Mouse (Mus musculus) C2C12 (cell line): Measurements from ENCODE around the gene Ing1. TPM values are rescaled to one million over a fixed set of nuclear protein-coding genes. Genes with fewer than 3 reads are reported as not detected.

Experiments used
- H3K27me3 ChIP-seq: one replicate; pipeline ENCODE4 v1.6.1; 2011; ENCODE audit not compliant: control insufficient read depth, insufficient read depth, insufficient read length
- H3K36me3 ChIP-seq: one replicate; pipeline ENCODE4 v1.6.1; 2011; ENCODE audit not compliant: control insufficient read depth, insufficient read depth
- H3K4me3 ChIP-seq: one replicate; pipeline ENCODE4 v1.5.1; 2011; ENCODE audit warnings: mild to moderate bottlenecking, control low read depth; ENCODE audit not compliant: poor library complexity, insufficient read depth, severe bottlenecking
- H3K79me2 ChIP-seq: one replicate; pipeline ENCODE4 v1.6.1; 2011; ENCODE audit not compliant: control insufficient read depth, insufficient read depth
- H3K79me3 ChIP-seq: one replicate; pipeline ENCODE4 v1.6.1; 2011; ENCODE audit warnings: low read depth, control low read depth
- H3ac ChIP-seq: one replicate; pipeline ENCODE3; 2011; ENCODE audit warnings: low read depth; ENCODE audit not compliant: control insufficient read depth, insufficient read length
- CEBPB ChIP-seq: IDR thresholded peaks from one replicate; pipeline ENCODE4 v1.6.1; 2011; ENCODE audit warnings: low read depth, mild to moderate bottlenecking, control low read depth, moderate library complexity
- CTCF ChIP-seq: IDR thresholded peaks from one replicate; pipeline ENCODE4 v1.5.1; 2011; ENCODE audit not compliant: control insufficient read depth, insufficient read depth, insufficient read length
- FOSL1 ChIP-seq: IDR thresholded peaks from one replicate; pipeline ENCODE4 v1.8.0; 2011; ENCODE audit warnings: mild to moderate bottlenecking, low read length; ENCODE audit not compliant: poor library complexity, insufficient read depth, severe bottlenecking
- MAX ChIP-seq: IDR thresholded peaks from one replicate; pipeline ENCODE4 v1.6.1; 2011; ENCODE audit warnings: mild to moderate bottlenecking, control low read depth
- MYOD1 ChIP-seq: IDR thresholded peaks from one replicate; pipeline ENCODE4 v1.6.1; 2011; ENCODE audit warnings: low read depth; ENCODE audit not compliant: control insufficient read depth, insufficient read length
- MYOG ChIP-seq: IDR thresholded peaks from one replicate; pipeline ENCODE4 v1.6.1; 2011; ENCODE audit not compliant: control insufficient read depth, insufficient read length; ENCODE audit errors: extremely low read depth
- USF1 ChIP-seq: IDR thresholded peaks from one replicate; pipeline ENCODE4 v1.6.1; 2011; ENCODE audit warnings: low read depth, mild to moderate bottlenecking, control low read depth, moderate library complexity
- polyA plus RNA-seq: library from polyadenylated mRNA; unstranded; fragments of >200 nt; fragmentation: generic; extraction: Trizol; gene quantifications from one replicate; pipeline ENCODE4 v1.2.1, GENCODE M21; 2012; ENCODE audit warnings: missing spikeins

Gene Ing1
- polyA plus RNA-seq, 1 experiment = 22.3 TPM

DNA sequence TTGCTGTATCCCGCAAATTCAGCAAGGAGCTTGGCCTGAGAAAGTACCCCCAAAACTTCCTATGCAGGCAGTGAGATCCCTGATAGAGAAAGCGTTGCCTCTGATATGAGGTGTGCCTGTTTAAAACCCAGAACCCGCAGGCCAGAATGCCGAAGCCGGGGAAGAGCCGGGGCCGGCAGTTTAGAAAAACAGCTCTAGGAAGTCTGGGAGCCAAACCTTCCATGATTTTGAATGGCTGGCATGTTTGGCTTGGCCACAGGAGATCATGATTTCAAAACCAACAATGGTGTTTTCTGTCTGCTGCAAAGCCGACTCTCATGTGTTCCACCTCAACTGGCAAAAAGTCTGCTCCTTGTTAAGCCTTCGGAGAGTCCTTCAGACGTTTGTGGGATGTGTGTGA lies 3.0 kb upstream of the Ing1 start:
- Histone ChIP-seq H3K79me3 (peaks cover 4% of the 10 kb centered on the region), H3K27me3 (no peaks in the 10 kb centered on the region), H3K79me2 (peaks cover 22% of the 10 kb centered on the region), H3K36me3 (peaks cover 2% of the 10 kb centered on the region), H3K4me3 (no peak overlapping the region), H3ac (no peak overlapping the region)
- TF ChIP-seq MAX (no peak), MYOD1 (no peak), FOSL1 (no peak), USF1 (no peak), CTCF (no peak), CEBPB (no peak), MYOG (no peak)

DNA sequence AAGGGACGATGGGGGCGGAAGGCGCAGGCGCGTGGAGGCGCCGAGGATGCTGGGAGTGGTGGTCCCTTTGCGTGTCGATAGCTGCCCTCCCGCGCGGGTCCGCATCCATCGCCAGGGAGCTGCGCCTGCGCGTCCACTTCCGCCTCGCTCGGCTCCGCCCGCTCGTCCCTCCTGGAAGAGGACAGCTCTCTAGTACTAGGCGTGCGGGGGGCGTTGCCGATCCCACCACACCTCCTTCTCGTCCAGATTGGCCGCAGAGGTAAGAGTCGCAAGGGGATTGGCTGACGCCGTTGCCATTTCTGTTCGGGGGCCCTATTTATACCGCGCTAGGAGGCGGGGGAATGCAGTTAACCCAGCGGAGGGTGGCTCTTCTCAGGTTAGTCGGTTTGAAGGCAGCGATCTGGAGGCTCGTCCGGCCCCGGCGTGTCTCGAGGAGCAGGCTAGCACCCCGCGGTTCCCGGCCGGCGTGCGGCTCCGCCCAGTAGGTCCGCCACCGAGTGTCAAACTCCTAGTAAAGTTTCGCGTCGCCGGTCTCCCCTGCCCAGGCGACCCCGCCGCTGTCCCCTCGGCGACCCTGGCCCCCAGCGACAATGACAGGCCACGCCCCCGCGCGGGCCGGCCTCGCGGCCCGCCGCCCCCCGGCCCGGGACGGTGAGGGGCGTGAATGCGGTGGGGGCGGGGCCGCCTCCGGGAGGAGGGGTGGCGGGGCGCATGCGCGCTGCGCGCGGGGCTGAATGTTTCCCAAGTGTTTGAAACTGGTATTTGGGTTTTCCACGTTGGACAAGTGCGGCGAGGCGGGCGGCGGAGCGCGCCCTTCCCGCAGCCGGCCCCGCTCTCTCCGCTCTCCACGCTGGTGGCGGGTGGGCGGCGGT lies 585 bp downstream of the Ing1 start:
- peaks cover 41% of the 10 kb centered on the region for H3K79me2 ChIP-seq
- TF ChIP-seq MAX (no peak), CTCF (no peak), MYOD1 (no peak), FOSL1 (no peak), CEBPB (no peak), MYOG (no peak), USF1 (no peak)

DNA sequence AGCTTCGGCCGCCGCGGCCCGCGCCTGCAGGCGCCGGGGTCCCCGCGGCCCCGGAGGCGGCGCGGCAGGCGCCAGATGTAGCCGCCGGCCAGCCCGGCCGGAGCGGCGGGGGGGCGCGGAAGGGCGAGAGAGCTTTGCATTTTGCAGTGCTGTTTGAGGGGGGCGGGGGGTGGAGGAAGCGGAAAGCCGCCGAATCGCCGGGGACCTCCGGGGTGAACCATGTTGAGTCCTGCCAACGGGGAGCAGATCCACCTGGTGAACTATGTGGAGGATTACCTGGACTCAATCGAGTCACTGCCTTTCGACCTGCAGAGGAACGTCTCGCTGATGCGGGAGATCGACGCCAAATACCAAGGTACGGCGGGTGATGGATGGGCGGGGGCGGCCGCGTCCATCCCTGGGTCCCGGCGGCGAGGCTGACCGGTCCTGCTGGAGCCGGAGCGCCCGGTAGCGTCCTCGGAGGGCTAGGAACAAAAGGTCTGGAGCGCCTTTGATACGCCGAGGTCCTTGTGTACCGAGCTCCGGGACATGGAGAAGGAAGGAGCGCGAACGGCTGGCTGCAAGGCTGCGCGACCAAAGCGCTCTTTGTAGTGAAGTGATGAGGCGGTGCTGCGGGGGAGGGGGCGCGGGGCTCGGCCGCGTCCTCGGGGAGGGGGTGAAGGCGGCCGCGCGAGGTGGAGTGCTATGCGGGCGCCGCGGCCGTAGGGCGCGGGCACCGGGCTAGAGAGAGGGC lies 1.5 kb downstream of the Ing1 start:
- TF ChIP-seq MAX (no peak), USF1 (no peak), MYOD1 (no peak), FOSL1 (no peak), CEBPB (no peak), MYOG (no peak), CTCF (no peak)
- Histone ChIP-seq H3ac (peak overlapping the region; percentile 75), H3K79me3 (peaks cover 33% of the 10 kb centered on the region)

More for the DNA sequence above, 585 bp downstream of the Ing1 start:
- peak overlapping the region; percentile 77 for H3ac ChIP-seq
- H3K4me3 ChIP-seq = peak overlapping the region; percentile 71
- no peaks in the 10 kb centered on the region for H3K27me3 ChIP-seq
- peaks cover 1% of the 10 kb centered on the region for H3K36me3 ChIP-seq
- H3K79me3 ChIP-seq = peaks cover 25% of the 10 kb centered on the region

DNA sequence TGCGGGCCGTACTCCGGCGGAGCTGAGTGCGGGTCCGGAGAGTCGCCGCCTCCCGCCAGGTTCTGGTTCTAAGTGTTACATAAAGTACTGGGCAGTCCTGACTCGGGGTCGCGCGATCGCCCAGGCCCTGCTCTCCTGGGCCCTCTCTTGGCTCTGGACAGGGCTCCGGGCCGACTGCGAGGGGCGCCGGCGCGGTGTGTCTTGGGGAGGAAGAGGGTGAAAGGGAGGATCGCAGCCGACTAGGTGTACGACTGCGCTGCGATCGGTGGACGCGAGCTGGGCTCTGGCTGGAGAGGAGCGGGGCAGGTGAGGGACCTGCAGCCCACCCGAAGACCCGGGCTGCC lies 2.0 kb downstream of the Ing1 start:
- Histone ChIP-seq H3ac (peak overlapping the region; percentile 75), H3K4me3 (peak overlapping the region; percentile 71), H3K79me3 (peaks cover 36% of the 10 kb centered on the region), H3K79me2 (peaks cover 55% of the 10 kb centered on the region), H3K36me3 (peaks cover 16% of the 10 kb centered on the region), H3K27me3 (no peaks in the 10 kb centered on the region)
- TF ChIP-seq USF1 (no peak), FOSL1 (no peak), MAX (no peak), CTCF (no peak)

More for the DNA sequence above, 1.5 kb downstream of the Ing1 start:
- H3K36me3 ChIP-seq = peaks cover 10% of the 10 kb centered on the region
- H3K79me2 ChIP-seq = peaks cover 50% of the 10 kb centered on the region
- peak overlapping the region; percentile 71 for H3K4me3 ChIP-seq
- H3K27me3 ChIP-seq = no peaks in the 10 kb centered on the region

DNA sequence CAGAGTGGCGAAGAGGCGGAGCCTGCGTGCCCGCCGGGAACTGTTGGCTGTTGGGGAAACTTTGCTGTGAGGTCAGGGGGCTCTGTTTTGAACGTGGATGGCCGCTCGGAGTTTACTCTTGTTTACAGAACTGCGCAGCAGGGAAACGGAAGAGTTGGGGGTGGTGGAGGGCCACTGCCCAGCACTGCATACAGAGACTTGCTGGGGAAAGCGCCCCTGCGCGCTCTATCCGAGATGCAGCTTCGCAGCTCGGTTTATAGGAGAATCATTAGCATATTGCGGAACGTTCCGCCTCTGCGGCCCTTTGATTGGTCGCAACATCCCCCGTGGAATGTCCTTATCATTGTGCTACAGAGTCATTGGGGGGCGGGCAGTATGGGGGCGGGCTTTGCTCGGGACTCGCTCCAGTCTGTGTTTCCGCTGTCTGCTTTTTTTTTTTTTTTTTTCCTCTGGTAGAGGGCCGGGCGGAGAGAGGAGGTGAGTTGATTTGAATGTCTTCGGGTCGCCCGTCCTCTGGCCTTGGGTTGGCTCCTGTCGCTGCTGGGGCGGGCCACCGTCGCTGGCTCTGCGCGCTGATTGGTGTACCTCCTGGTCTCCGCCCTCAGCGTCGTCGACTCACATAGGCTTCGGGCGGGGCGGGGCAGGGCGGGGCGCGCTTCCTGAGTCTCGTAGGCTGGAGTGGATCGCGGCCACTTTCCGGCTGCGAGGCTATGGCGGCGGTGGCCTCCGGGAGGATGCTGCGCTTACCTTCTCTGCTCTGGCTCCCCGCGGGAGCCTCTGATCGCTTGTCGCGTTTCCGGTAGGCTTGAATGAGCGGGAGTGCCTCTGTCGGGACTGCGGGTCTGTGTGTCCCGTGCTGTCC lies 2.6 kb downstream of the Ing1 start:
- H3K4me3 ChIP-seq = peak overlapping the region; percentile 71
- TF ChIP-seq MAX = no peak
- TF ChIP-seq CTCF = no peak
- no peak for TF ChIP-seq MYOG
- no peak for TF ChIP-seq MYOD1
- no peak for TF ChIP-seq USF1
- no peak for TF ChIP-seq CEBPB
- no peak for TF ChIP-seq FOSL1
- no peaks in the 10 kb centered on the region for H3K27me3 ChIP-seq
- H3K36me3 ChIP-seq = peaks cover 16% of the 10 kb centered on the region
- H3K79me3 ChIP-seq = peaks cover 37% of the 10 kb centered on the region
- peak overlapping the region; percentile 92 for H3ac ChIP-seq
- H3K79me2 ChIP-seq = peaks cover 58% of the 10 kb centered on the region
